Mouse (Mus musculus): ENCODE measurements at regions not wholly inside any gene's neighbourhood (a gene's known extent, or its start where the extent isn't known, plus 50 kb on each side); places are given as distances from the start of the nearest gene placed in this dataset.
A peak's percentile ranks its signal among the peaks of the same experiment; 100 is the strongest.

DNA sequence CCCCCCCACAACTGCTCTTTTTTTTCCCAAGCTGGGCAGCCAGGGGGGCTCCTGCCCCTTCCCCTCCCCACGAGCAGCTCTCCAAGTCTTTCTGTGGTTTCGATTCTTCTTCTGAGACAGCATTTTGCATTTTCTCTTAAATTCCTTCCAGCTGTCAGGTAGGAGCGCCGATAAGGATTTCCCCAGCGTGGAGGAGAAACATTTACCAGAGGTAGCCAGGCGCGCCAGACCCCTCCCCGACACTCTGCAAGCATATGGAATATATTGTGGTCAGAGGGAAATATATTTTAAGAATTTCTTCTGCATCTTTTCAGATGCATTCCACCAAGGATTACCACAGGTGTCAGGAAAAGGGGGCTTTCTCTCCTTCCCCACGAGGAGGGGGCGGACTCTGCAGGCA lies 111.9 kb downstream of the Tbx5 start:
- Histone ChIP-seq H3K27me3 (peaks cover 5% of the 10 kb centered on the region; the same call in 1 of the 2 replicates), H3K4me1 (no peaks in the 10 kb centered on the region), H3K27ac (replicated peaks) (no peak overlapping the region), H3K4me2 (replicated peaks) (no peak overlapping the region), H3K9ac (replicated peaks) (no peak overlapping the region), H3K4me3 (no peak overlapping the region), H3K36me3 (no peaks in the 10 kb centered on the region), H3K9me3 (0 out of 2 replicates have a peak, but pooled peaks cover 5% of the 10 kb centered on the region)
- 69% methylated on average over 10 of the region's 10 CpGs for WGBS
- no peak for ATAC-seq (ENCODE audit: low FRiP score, low read depth)

DNA sequence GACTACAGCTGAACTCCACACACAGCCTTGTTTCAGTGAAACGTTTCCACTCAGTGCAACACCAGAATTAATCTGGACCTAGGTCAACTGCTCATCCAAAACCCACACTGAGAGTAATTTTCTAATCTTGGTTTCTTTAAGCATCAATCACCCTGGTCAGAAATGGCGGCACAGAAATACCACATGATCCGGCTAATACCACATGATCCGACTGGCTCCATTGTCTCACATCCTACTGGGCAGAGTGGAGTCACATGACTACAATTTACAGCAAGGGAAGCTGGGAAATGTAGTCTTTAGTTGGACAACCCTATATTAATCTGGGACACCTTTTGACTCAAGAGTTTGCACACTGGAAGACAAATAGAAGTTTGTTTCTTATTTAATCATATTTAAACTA lies 115.9 kb downstream of the Tbx5 start:
- H3K4me3 ChIP-seq, result no peak overlapping the region
- H3K9me3 ChIP-seq, result 0 out of 2 replicates have a peak, but pooled peaks cover 5% of the 10 kb centered on the region
- no peaks in the 10 kb centered on the region for H3K36me3 ChIP-seq
- WGBS, result 82% methylated on average over 4 of the region's 4 CpGs
- no peak overlapping the region for H3K27ac ChIP-seq (replicated peaks)
- no peak overlapping the region for H3K4me2 ChIP-seq (replicated peaks)
- H3K9ac ChIP-seq (replicated peaks), result no peak overlapping the region
- ATAC-seq (ENCODE audit: low FRiP score, low read depth), result 0 out of 2 replicates have a peak, but pooled peaks have one; percentile 54
- peaks cover 5% of the 10 kb centered on the region; the same call in 1 of the 2 replicates for H3K27me3 ChIP-seq
- no peaks in the 10 kb centered on the region for H3K4me1 ChIP-seq

DNA sequence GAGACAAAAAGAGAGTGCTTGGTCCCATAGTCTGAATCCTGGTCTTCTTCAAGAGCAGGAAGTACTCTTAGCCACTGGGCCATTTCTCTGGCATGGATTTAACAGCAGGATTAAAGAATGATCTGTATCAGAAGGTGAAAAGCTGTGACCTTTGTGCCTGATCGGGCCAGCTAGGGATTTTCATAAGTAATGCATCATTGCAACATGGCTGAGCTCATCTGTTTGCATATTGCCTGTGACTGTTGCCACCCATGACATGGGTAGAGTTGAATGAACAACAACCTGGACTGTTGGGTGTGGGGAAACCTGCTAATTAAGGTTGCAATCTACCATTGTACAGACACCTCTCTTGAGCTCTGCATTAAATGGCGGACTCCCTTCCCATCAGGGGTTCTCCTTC lies 119.6 kb downstream of the Tbx5 start:
- no peak for ATAC-seq (ENCODE audit: low FRiP score, low read depth)
- WGBS, result 80% methylated on average over 2 of the region's 2 CpGs
- H3K27ac ChIP-seq (replicated peaks), result no peak overlapping the region
- no peak overlapping the region for H3K9ac ChIP-seq (replicated peaks)
- no peak overlapping the region for H3K4me3 ChIP-seq
- no peak overlapping the region for H3K4me2 ChIP-seq (replicated peaks)
- 0 out of 2 replicates have a peak, but pooled peaks cover 5% of the 10 kb centered on the region for H3K9me3 ChIP-seq
- H3K27me3 ChIP-seq, result no peaks in the 10 kb centered on the region; the same call in 1 of the 2 replicates
- no peaks in the 10 kb centered on the region for H3K36me3 ChIP-seq
- H3K4me1 ChIP-seq, result no peaks in the 10 kb centered on the region

DNA sequence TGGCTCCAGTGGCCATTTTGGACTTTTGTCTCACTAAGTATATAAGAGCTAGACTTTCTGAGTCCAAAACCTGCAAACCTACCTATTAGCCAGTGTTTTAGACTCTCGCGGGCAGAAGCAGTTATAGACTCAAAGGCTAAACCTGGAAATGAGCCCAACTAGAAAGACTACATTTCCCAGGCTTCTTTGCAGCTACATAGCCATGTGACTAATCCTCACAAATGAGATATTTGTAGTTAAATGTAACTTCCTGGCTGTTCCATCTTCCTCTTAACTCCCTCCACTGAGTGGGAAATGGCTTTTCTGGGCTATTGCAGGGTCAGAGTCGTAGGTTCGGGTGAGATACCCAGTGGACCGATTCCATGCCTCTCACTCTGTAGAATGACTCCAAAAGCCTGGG lies 120.7 kb downstream of the Tbx5 start:
- Histone ChIP-seq H3K27me3 (no peaks in the 10 kb centered on the region; the same call in 1 of the 2 replicates), H3K4me1 (no peaks in the 10 kb centered on the region), H3K4me3 (no peak overlapping the region), H3K9me3 (0 out of 2 replicates have a peak, but pooled peaks cover 2% of the 10 kb centered on the region), H3K4me2 (replicated peaks) (no peak overlapping the region), H3K36me3 (no peaks in the 10 kb centered on the region), H3K27ac (replicated peaks) (no peak overlapping the region), H3K9ac (replicated peaks) (no peak overlapping the region)
- 89% methylated on average over 5 of the region's 5 CpGs for WGBS
- no peak for ATAC-seq (ENCODE audit: low FRiP score, low read depth)

DNA sequence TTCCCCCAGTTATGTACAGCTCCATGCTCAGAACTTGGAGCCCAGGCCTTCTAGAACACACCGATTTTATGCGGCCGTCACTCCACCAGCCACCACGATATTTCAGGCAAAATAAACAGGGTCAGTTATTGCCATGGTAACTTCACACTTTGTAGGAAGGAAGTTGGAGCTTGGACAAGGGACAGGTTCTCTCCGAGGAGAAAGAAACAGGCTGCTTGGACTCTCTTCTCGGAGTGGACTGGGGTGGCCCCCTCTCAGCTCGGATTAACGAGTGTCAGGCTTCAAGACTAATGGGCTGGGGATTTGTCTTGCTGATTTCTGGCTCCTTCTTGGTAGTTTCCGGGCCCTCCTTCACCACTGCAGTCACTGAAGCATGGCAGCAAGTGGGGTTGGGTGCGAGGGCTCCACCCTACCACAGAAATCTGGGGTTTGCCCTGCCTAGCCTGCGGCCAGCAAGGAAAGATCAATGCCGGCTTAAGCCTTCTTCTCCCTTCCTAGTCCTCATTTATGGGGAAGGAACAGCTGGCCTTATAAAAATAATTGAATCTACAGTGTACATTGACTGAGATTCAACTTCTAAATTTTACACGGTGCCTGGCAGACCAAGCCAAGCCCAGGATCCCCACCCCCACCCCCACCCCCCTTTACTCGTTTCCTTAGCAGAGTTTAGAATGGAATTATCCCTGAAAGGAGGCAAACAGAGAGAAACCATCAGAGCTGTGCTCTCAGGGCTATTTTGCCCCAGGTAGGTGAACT lies 121.5 kb downstream of the Tbx5 start:
- H3K36me3 ChIP-seq, result no peaks in the 10 kb centered on the region
- H3K9ac ChIP-seq (replicated peaks), result no peak overlapping the region
- no peak overlapping the region for H3K27ac ChIP-seq (replicated peaks)
- no peaks in the 10 kb centered on the region for H3K4me1 ChIP-seq
- no peak overlapping the region for H3K4me3 ChIP-seq
- 62% methylated on average over 14 of the region's 14 CpGs for WGBS
- ATAC-seq (ENCODE audit: low FRiP score, low read depth), result no peak
- no peak overlapping the region for H3K4me2 ChIP-seq (replicated peaks)
- H3K27me3 ChIP-seq, result no peaks in the 10 kb centered on the region; the same call in 1 of the 2 replicates
- no peaks in the 10 kb centered on the region for H3K9me3 ChIP-seq

DNA sequence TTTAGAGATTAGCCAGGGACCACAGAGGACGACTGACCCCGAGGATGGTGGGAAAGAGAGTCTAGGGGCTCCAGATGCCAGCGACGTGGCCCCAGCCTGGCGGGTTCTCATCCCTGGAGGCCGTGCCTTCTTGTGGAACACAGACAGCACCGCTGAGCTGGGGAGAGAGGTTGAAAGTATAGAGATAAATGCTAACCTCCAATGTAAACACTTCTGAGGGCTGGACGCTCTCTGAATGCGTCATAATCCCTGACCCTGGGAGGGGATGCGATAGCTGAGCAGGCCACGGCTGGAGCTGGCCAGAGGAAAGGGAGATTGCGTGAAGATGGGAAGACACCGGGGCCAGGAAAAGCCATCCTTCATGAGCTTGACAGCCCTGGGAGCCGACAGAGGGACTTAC lies 126.5 kb downstream of the Tbx5 start:
- H3K9me3 ChIP-seq, result no peaks in the 10 kb centered on the region
- 25% methylated on average over 14 of the region's 14 CpGs for WGBS
- no peak for ATAC-seq (ENCODE audit: low FRiP score, low read depth)
- no peak overlapping the region for H3K9ac ChIP-seq (replicated peaks)
- H3K4me1 ChIP-seq, result no peaks in the 10 kb centered on the region
- H3K27ac ChIP-seq (replicated peaks), result no peak overlapping the region
- no peak overlapping the region for H3K4me3 ChIP-seq
- H3K4me2 ChIP-seq (replicated peaks), result no peak overlapping the region
- H3K27me3 ChIP-seq, result no peaks in the 10 kb centered on the region; the same call in 1 of the 2 replicates
- H3K36me3 ChIP-seq, result no peaks in the 10 kb centered on the region

DNA sequence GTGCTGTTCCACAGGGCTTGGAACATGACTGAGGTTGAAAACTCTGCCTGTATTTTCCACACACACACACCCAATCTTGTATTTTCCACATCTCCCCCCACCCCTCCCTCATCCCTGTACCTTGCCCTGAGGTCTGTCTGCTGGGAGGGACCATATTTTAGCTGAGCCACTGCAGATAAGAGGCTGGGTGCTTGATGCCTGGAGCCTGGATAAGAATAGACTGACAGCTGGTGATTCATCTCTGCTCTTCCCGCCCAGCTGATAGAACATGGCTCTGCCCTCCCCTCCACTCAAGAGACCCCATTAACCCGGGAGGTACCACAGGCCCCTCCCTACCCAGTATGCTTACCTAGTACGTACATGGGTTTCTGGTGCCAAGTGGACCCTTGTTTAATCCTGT lies 132.3 kb downstream of the Tbx5 start:
- no peak for ATAC-seq (ENCODE audit: low FRiP score, low read depth)
- Histone ChIP-seq H3K4me3 (no peak overlapping the region), H3K36me3 (no peaks in the 10 kb centered on the region), H3K9me3 (no peaks in the 10 kb centered on the region), H3K27me3 (no peaks in the 10 kb centered on the region), H3K4me1 (no peaks in the 10 kb centered on the region), H3K4me2 (replicated peaks) (no peak overlapping the region), H3K9ac (replicated peaks) (no peak overlapping the region), H3K27ac (replicated peaks) (no peak overlapping the region)
- 77% methylated on average over 3 of the region's 3 CpGs for WGBS

DNA sequence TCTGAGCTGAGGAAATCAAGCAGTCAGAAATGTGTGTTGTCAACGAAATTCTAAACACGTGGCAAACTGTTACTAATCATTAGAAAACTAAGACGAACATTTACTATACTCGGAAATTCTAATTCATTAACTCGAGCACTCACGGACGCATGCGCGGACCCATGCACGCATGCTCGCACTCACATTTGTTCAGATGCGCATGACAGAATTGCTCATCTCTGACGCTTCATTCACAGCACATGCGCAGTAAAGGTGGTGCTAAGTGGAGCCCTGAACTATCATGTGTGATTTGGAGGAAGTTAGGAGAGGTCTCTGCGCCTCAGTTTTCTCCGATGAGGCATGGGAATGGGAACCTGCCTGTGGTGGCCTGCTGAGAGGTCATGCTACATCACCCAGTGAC lies 138.8 kb downstream of the Tbx5 start:
- ATAC-seq (ENCODE audit: low FRiP score, low read depth), result no peak
- Histone ChIP-seq H3K4me3 (no peak overlapping the region), H3K4me2 (replicated peaks) (no peak overlapping the region), H3K27ac (replicated peaks) (no peak overlapping the region), H3K4me1 (peaks cover 5% of the 10 kb centered on the region; the same call in 1 of the 2 replicates), H3K27me3 (no peaks in the 10 kb centered on the region), H3K36me3 (no peaks in the 10 kb centered on the region), H3K9me3 (no peaks in the 10 kb centered on the region), H3K9ac (replicated peaks) (no peak overlapping the region)
- WGBS, result 80% methylated on average over 16 of the region's 16 CpGs

DNA sequence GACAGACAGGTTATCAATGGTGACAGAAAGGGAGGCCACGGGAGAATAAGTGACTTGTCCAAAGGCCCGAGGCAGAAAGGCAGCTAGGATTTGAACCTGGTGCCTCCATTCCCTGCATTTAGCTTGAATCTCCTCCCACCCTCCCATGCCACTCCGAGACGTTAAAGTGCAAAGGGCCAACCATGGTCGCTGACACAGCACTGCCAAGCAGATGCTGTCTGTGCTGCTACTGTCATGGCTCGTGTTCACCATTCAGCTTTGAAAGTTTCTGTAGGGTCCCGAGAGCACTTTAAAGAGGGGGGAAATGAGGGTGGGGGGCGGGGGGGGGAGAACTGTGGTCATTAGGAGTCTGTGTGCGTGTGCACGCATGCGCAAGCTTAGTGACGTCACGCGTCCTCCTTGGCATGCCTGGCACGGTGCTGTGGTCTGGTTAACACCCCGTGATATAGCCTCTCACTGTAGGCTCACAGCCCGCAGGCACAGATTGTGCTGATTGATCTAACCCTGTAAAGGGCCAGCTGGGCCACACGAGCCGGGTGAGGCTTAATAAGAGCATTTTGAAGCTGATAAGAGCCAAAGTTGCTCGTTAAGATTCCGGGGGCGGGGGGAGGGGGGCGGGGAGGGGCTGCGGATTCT lies 140.5 kb downstream of the Tbx5 start:
- peaks cover 5% of the 10 kb centered on the region; the same call in 1 of the 2 replicates for H3K4me1 ChIP-seq
- 64% methylated on average over 24 of the region's 24 CpGs for WGBS
- H3K9ac ChIP-seq (replicated peaks), result no peak overlapping the region
- no peak overlapping the region for H3K4me3 ChIP-seq
- no peaks in the 10 kb centered on the region for H3K27me3 ChIP-seq
- H3K27ac ChIP-seq (replicated peaks), result 0 out of 2 replicates have a peak overlapping the region, but pooled peaks have one; percentile 39
- no peaks in the 10 kb centered on the region for H3K9me3 ChIP-seq
- H3K36me3 ChIP-seq, result no peaks in the 10 kb centered on the region
- 0 out of 2 replicates have a peak overlapping the region, but pooled peaks have one; percentile 3 for H3K4me2 ChIP-seq (replicated peaks)
- peak; percentile 66; the same call in 1 of the 2 replicates for ATAC-seq (ENCODE audit: low FRiP score, low read depth)

DNA sequence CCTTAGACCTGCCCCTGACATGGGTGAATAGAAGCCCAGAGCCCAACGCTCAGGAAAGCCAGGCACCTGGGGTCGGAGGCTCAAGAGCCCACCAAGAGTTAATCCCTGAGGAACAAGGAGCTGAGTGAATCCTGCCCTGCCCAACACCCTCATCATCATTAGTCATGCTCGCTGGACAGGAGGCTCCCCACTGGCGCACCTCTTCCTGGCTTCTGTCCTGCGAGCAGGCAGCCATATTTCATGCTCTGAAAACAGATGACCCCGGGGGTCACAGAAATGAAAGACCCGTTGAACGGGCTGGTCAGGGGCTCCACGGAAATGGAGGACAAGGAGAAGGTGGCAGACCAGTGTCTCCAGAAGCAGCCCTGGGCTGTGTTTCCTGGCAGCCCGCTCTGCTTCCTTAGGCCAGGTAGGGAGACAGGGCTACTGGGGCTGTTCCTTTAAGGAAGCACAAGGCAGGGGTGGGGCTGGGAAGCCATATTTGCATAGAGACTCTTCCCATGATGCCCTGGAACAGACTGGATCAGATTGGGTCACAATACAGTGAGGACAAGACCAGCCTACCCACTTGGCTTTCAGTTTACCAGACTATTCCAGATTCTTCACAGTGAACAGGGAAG lies 138.1 kb upstream of the Rbm19 start:
- WGBS, result 36% methylated on average over 10 of the region's 10 CpGs
- Histone ChIP-seq H3K36me3 (no peaks in the 10 kb centered on the region), H3K9me3 (no peaks in the 10 kb centered on the region), H3K9ac (replicated peaks) (no peak overlapping the region), H3K4me3 (no peak overlapping the region), H3K4me1 (peaks cover under 1% of the 10 kb centered on the region; the same call in 1 of the 2 replicates), H3K4me2 (replicated peaks) (no peak overlapping the region), H3K27me3 (no peaks in the 10 kb centered on the region), H3K27ac (replicated peaks) (no peak overlapping the region)
- no peak for ATAC-seq (ENCODE audit: low FRiP score, low read depth)

DNA sequence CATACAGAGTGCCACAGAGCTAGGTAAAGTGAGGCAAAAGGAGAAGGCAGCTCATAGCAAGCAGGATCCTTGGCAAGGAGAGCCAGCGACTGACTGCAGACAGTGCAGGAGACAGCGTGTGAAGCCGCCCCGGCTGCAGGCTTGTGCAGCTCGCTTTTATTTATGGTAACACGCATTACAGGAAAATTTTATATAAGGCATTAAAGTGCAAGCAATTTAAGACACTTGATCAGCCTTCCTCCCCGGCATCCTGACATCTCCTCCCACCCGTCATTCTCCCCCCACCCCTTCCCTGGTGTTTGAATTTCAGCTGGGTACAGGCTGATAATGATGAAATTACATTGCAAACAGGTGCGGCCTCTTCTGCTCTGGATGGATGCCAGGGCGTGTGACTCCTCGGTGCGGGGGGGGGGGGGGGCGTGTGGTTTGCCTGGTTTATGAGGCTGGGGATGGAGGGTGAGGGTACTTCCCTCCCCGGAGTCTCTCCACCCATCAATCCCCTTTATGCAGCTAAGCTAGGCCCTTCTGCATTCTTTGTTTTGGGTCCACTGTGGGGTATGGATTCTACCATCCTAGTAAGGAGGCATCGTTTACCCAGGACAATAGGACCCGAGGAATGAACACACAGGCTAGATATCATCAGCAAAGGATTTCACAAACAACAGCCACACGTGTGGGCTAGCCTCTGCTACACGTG lies 135.0 kb upstream of the Rbm19 start:
- Histone ChIP-seq H3K4me2 (replicated peaks) (no peak overlapping the region), H3K9ac (replicated peaks) (no peak overlapping the region), H3K36me3 (no peaks in the 10 kb centered on the region), H3K9me3 (no peaks in the 10 kb centered on the region), H3K4me1 (no peaks in the 10 kb centered on the region), H3K27ac (replicated peaks) (no peak overlapping the region), H3K4me3 (no peak overlapping the region), H3K27me3 (no peaks in the 10 kb centered on the region)
- no peak for ATAC-seq (ENCODE audit: low FRiP score, low read depth)
- WGBS, result 83% methylated on average over 16 of the region's 18 CpGs
